Mouse (Mus musculus): Measurements from ENCODE around the gene Moxd1.

DNA sequence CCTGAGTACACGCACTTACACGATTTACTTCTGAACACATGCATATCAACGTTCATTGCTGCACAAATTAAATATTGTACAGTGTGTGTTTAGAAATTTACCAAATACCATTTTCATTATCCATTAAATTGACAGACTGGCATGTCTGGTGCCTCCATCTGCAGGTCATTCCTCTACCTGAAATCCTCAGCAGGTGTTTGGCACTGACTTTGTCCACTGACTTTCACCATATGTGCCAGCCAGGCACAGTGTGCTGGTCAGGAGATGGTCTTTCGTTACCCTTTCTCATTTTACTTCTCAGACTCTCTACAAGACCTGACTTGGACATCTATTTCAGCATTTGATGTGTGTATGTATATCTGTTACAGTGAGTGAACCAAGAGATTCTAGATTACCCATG, 99.7 kb downstream of the Moxd1 start:
- TF ChIP-seq CTCF (IDR thresholded peaks at IDR 0.05; ENCODE audit: borderline replicate concordance, extremely low read depth, insufficient read depth, insufficient read length) (no peak), POLR2A (IDR thresholded peaks at IDR 0.05; ENCODE audit: borderline replicate concordance, extremely low read depth, insufficient read depth, insufficient read length, poor library complexity, severe bottlenecking) (no peak)
